Mouse (Mus musculus): Measurements from ENCODE around the gene Klhl8. TPM values are rescaled to one million over a fixed set of nuclear protein-coding genes. Genes with fewer than 3 reads are reported as not detected.

The Klhl8 gene
- total RNA-seq, 2 experiments from 2014 or later, result 10.2 to 11.1 TPM

DNA sequence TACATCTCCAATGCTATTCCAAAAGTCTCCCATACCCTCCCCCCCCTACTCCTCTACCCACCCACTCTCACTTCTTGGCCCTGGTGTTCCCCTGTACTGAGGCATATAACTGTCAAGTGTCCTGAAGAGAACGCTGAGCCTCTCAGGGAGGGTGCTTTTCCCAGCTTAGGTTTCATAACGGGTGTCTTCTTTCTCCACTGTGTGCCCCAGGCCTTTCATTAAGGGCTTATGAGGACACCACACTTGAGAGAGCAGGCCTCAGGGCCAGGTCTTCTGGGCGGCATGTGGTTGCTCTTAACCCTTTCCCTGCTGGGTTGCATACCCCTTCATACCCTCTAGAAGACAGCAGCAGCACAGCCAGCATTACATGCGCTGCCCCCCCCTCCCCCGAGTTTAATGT, 64.5 kb downstream of the Klhl8 start:
- DNase-seq, result no peak

DNA sequence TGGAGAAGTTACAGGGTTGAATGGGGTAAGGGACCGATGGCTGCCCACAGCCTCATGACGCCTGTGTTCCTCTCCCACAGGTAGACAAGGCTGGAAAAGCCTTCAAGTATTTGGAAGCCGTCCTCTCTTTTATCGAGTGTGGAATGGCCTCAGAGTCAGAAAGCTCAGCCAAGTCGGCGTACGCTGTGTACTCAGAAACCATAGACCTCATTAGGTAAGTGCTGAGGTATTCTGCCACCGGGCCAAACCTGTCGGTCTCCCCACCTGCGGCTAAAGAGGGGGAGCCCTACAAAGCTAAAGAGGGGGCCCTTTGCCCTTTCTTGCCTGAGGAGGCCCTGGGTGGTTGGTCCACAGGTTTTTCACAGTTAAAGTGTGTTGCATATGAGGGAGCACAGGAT, 64.9 kb downstream of the Klhl8 start:
- DNase-seq, result peak in 1 of 2 experiments; percentile 37

DNA sequence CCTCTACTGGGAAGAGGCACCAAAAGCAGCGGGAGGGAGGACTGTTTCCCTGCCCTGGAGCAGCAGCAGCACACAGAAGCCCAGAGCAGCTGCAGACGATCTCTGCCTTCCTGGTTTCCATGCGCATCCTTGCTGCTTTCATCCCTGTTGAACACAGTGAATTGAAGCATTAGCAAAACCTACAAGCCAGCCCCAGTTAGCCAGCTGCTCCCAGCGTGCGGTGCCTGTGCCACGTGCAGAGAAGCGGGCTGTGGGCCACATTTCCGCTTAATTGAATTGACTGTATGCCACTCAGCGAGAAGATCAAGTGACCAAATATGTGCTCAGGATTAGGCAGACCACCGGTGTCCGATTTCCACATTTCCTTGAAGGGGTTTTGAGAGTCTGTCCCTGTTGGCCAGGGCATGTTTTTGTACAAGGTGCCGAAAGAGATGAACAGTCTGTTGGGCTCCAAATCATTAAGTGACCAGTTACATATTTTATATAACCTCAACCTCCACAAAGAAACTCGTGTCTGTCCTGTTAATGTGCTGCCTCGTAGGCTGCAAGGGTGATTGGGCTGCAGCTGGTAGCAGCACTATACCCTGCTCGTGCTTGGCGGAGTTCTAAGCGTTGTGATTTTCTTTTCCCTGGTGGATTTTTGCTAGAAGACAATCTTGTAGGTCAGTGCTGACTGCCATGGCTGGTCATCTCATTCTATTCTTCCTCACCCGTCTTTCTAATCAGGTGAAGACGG, 65.5 kb downstream of the Klhl8 start:
- no peak for DNase-seq

- peak in 1 of 2 experiments; percentile 70 for DNase-seq
These were observed 67.1 kb downstream of the Klhl8 start for GRCm38 (mm10) chr5:103843938-103844337.

DNA sequence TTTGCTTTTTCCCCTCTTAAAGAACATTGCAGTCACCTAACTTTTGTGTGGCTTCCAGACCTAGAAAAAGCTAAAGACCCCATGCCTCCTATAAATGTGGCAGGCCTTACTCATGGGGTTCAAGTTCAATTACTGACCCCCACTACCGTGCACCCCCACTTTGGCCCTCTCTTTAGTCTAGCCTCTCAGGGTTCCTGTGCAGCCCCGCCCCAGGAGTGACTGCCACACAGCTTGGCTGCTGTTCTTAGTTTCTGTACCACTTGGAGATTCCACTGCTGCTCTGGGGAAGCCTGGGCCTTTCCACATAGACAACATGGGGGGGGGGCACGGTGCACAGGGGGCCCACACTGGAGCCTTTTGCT, 71.8 kb downstream of the Klhl8 start:
- DNase-seq, result no peak

- DNase-seq, result no peak
These were observed 72.4 kb downstream of the Klhl8 start for GRCm38 (mm10) chr5:103838550-103839264.

DNA sequence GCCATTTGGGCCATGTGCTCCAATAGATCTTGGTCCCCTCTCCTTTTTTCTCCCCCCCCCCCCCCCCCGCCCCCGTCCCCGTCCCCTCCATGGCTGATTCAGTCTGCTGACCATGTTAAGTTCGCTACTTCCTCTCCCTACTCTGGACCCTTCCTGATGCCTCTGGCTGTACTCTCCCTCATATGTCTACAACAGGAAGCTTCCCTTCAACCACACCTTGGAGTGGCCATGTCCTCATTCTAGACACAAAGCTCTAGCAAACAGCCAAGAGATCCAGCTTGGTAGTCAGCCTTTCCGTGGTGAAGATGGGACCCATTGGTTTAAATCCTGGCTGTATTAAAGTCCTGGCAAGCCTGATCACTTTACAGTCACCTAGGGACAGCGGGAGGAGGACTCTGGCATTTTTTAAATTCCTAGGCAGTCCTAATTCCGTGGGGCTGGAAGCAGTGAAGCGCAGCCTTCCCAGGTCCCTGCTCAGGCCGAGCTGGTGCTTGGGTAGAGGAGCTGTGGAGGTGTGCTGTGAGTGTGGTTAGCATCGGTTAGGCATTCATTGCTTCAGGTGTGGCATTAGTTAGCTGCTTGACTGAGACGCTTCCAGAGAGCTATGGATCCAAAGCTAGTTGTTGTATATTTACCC, 74.8 kb downstream of the Klhl8 start:
- no peak for DNase-seq

DNA sequence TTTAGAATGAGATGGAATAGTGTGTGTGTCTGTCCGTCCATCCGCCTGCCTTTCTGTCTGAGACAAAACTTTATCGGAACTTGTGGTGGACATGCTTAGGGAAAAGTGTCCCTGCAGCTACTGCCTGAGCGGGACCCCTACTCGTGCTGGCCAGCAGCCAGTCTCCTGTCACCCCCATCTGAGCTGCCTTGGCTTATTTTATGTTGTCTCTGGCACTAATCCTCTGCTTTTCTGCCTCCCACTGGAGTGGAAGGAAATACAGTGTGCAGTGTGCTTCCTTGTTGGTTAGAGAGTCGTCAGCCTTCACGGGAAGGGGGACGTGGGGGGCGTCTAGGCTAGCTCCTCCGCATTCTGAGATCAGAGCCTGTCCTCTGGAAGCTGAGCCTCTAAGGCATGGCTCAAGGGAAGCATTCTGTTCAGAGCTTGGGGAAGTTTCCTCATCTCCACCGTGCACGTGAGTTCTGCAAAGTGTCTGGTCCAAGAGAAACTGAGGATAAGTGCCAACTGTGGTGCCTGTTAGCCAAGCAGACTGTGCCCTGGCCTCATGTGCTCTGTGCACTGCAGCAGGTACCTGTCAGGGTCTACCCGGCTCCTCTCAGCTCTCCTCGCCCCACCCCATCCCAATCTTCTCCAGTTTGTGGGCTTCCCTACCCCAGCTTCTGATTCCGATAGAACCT, 75.5 kb downstream of the Klhl8 start:
- DNase-seq, result peak; percentile 56 to 58

DNA sequence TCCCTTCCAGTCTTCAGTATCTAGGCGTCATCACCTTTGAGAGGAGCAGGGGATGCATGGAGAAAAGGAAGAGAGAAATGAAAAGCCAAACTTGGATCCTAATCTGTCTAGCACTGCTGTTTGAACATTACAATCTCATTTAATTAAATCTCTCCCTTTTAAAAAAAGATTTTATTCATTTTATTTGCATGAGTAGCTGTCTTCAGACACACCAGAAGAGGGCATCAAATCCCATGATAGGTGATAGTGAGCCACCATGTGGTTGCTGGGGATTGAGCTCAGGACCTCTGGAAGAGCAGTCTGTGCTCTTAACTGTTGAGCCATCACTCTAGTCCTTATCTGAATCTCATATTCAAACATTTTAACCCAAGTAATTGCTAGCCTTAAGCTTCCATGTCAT, 80.2 kb downstream of the Klhl8 start:
- no peak for DNase-seq

GRCm38 (mm10) chr5:103829158-103829557, 81.9 kb downstream of the Klhl8 start:
- no peak for DNase-seq

GRCm38 (mm10) chr5:103828729-103829128, 82.3 kb downstream of the Klhl8 start:
- DNase-seq, result peak; percentile 59 to 79

DNA sequence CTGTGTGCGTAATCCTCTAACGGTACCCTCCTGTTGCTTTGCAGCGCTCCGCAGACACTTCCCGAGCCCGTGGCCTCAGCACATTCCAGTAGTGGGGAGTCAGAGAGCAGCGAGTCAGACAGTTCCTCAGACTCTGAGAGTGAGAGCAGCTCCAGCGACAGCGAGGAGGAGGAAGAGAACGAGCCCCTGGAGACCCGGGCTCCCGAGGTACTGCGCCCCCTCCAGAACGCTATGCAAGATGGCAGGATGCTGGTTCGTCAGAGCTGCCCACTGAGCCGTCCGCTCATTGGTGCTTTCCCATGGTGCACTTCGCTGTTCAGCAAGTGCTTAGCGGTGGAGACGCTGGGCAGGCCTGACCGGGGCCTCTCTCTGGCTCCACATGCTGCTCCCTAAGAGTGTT, 82.8 kb downstream of the Klhl8 start:
- DNase-seq, result no peak

- no peak for DNase-seq
These were observed 88.1 kb downstream of the Klhl8 start for GRCm38 (mm10) chr5:103822949-103823348.

DNA sequence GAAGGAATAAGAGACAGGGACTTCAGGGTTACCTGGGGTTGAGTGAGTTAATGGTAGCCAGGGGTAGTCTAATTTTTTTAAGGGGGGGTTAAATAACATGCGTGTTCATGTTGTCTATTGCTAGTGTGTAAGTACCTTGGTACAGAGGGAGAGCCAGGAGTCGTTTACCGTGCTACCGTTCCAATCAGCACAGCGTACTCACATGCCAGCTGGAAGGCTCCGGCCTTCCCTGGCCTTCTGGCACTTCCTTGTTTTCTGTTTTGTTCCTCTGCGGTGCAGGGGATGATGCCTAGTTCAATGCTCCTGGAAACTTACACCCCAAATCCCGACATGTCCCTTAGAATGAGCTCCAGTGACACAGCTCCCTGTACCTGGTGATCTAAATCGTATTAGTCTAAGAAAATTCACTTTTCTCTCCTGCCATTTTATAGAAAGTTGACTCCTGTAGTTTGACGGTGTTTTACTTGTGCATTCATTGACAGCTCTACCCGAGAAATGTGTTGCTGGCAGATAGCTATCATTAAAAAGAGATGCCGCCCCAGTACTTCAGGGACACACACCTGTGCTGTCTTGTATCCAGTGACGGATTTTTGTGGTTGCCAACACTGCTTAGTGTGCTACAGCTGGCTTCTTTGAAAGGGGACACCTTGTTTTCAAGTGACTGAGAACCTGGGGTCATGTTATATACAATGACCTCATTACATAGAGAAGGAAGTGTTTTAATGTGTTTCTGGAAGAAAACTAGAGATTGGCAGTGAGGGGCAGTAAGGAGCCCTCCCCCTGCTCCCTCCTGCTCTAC, 89.4 kb downstream of the Klhl8 start:
- DNase-seq, result no peak

- peak in 1 of 2 experiments; percentile 45 for DNase-seq
These were observed 90.0 kb downstream of the Klhl8 start for GRCm38 (mm10) chr5:103821062-103821461.

DNA sequence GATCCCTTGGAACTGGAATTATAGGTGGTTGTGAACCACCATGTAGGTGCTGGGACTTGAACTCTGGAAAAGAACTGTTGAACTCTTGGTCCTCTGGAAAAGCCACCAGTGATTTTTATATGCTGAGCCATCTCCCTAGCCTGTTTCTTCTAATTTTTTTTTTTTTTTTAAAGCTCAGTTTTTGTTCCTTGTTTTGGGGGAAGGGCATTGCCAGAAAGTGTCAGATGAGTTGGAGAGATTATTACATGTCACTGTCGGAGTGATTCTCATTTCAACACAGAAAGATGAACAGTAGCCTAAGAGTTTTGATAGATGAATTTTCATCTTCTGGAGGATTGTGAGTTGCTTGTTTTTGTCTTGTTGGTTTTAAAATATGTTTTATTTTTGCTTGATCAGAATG, 91.4 kb downstream of the Klhl8 start:
- no peak for DNase-seq

DNA sequence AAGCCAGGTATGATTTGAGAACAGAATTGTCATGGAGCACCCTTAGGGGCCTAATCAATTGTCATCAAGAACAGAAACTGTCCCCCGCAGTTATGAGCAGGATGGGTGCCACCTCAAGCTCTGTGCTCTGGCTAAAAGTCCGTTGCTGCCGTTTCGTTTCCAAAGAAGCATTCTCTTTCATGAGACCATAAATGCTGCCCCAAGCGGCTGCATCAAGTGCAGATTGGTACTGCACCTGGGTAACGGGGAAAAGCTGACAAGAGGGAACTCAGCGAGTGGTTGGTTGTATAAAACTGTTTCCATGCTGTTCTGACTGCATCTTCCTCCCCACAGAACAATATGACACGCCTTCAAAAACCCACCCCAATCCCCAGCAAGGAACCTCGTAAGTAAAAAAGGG, 92.5 kb downstream of the Klhl8 start:
- DNase-seq, result no peak

GRCm38 (mm10) chr5:103817754-103818153, 93.3 kb downstream of the Klhl8 start:
- DNase-seq, result peak; percentile 87 to 88

DNA sequence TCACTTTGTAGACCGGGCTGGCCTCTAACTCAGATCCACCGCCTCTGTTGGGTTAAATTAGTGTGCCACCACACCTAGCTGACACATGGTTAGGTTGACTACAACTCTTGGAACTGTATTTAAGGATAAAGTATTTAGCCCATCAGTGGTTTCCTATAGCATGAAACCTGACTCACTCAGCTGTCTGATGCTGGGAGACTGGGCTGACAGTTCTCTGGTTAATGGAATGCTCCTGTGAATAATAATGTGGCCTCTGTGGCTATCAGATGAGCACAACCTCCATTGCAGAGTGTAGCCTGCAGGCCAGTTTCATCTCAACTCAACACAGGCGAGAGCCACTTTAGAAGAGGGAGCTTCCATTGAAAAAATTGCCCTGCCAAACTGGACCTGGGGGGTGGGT, 94.3 kb downstream of the Klhl8 start:
- no peak for DNase-seq

- DNase-seq, result no peak
These were observed 95.8 kb downstream of the Klhl8 start for GRCm38 (mm10) chr5:103815249-103815617.

GRCm38 (mm10) chr5:103814551-103815248, 96.4 kb downstream of the Klhl8 start:
- DNase-seq, result peak; percentile 47 to 64

Data from heart, adult 18-20 months (tissue).